15 mouse cellular contexts compared by ENCODE assay signal in genomic region chr14:24234411-24234810, GRCm38 (mm10). TPM values are rescaled to one million over a fixed set of nuclear protein-coding genes. Genes with fewer than 3 reads are reported as not detected.
DNase-seq lines count a peak whose midpoint lies in the region; ATAC-seq and TF ChIP-seq lines count a peak whose summit lies in the region.
"Had no signal": no experiment of that assay in that cellular context is flagged by ENCODE, and none has a peak within 500 bp of the region (broad histone marks: within the 10 kb centered on the region; RNA-seq: fewer than 3 reads in every experiment).

No protein-coding gene starts in this region.

- DNase-seq in lung, adult 18-20 months = peak; percentile 36 to 57
- no peak for DNase-seq in lung, adult 2 months
- peak; percentile 72 for DNase-seq in brain, adult 2 months (ENCODE audit: low read depth, low spot score)
- peak; percentile 94 for DNase-seq in kidney, adult 9 months
- no peak for DNase-seq in adrenal gland, adult (ENCODE audit: inconsistent age in 2 of 2, low spot score in 1 of 2)
- DNase-seq: adrenal gland, adult 2 months; cerebellum, adult 11 months; gastrocnemius, postnatal 25 days; thymus, postnatal 36 days had no signal

- no peak for TF ChIP-seq POLR2A in lung, adult 2 months (IDR thresholded peaks at IDR 0.05; ENCODE audit: borderline replicate concordance, extremely low read depth, low read depth, low read length)

- H3K4me2 ChIP-seq in stomach, embryonic 16.5 days (ENCODE audit: low read depth, low read length) = no peak overlapping the region
- no peak overlapping the region for H3K4me2 ChIP-seq in forebrain, embryonic 15.5 days (replicated peaks)
- H3K4me2 ChIP-seq: heart, embryonic 13.5 days had no signal

- H3K4me3 ChIP-seq in lung, adult 2 months (replicated peaks; ENCODE audit: extremely low read depth, low read depth, low read length) = no peak overlapping the region
- no peak overlapping the region for H3K4me3 ChIP-seq in stomach, embryonic 16.5 days (replicated peaks; ENCODE audit: low read length)
- no peak overlapping the region for H3K4me3 ChIP-seq in forebrain, embryonic 15.5 days
- H3K4me3 ChIP-seq: heart, embryonic 13.5 days had no signal

- no peak overlapping the region for H3K27ac ChIP-seq in stomach, embryonic 16.5 days (ENCODE audit: low read length)
- H3K27ac ChIP-seq in forebrain, embryonic 15.5 days (replicated peaks) = no peak overlapping the region
- H3K27ac ChIP-seq: heart, embryonic 13.5 days; macrophage had no signal

- no peak for TF ChIP-seq CTCF in lung, adult 2 months (IDR thresholded peaks at IDR 0.05; ENCODE audit: insufficient read depth, low read length)

- H3K9ac ChIP-seq in stomach, embryonic 16.5 days (ENCODE audit: low read length) = no peak overlapping the region
- H3K9ac ChIP-seq in forebrain, embryonic 15.5 days (replicated peaks) = no peak overlapping the region
- H3K9ac ChIP-seq: heart, embryonic 13.5 days had no signal

- 34% methylated on average over 2 of the region's 2 CpGs for WGBS in lung, adult 2 months
- WGBS in stomach, embryonic 16.5 days = 38% methylated on average over 2 of the region's 2 CpGs
- WGBS in forebrain, embryonic 15.5 days = 50% methylated on average over 2 of the region's 2 CpGs

- ATAC-seq in stomach, embryonic 16.5 days (ENCODE audit: insufficient read depth, low FRiP score) = peak; percentile 29; the same call in 1 of the 2 replicates
- ATAC-seq in forebrain, embryonic 15.5 days (replicated peaks) = no peak

- H3K27me3 ChIP-seq in stomach, embryonic 16.5 days (ENCODE audit: control insufficient read depth, insufficient read depth, low read length) = no peaks in the 10 kb centered on the region
- no peaks in the 10 kb centered on the region for H3K27me3 ChIP-seq in forebrain, embryonic 15.5 days
- H3K27me3 ChIP-seq: heart, embryonic 13.5 days had no signal

- H3K36me3 ChIP-seq in stomach, embryonic 16.5 days (ENCODE audit: control insufficient read depth, insufficient read depth, low read length) = no peaks in the 10 kb centered on the region
- no peaks in the 10 kb centered on the region for H3K36me3 ChIP-seq in forebrain, embryonic 15.5 days
- H3K36me3 ChIP-seq: heart, embryonic 13.5 days had no signal

- H3K4me1 ChIP-seq in lung, adult 2 months (ENCODE audit: control insufficient read depth, insufficient read depth, low read length) = peaks cover 5% of the 10 kb centered on the region; the same call in 1 of the 2 replicates
- H3K4me1 ChIP-seq in stomach, embryonic 16.5 days (ENCODE audit: control insufficient read depth, insufficient read depth, low read length) = peaks cover 27% of the 10 kb centered on the region
- no peaks in the 10 kb centered on the region for H3K4me1 ChIP-seq in forebrain, embryonic 15.5 days

- H3K9me3 ChIP-seq in stomach, embryonic 16.5 days (replicated peaks; ENCODE audit: control insufficient read depth, low read length) = no peaks in the 10 kb centered on the region
- H3K9me3 ChIP-seq in forebrain, embryonic 15.5 days = no peaks in the 10 kb centered on the region
- H3K9me3 ChIP-seq: heart, embryonic 13.5 days had no signal

RNA-seq across cellular contexts. Expression of gene Dlg5, which starts 11.3 kb away (rescaled TPM):
- polyA plus RNA-seq in lung, adult 2 months (2012; rRNA removed) = 31.7 and 35.3 TPM in 2 replicates
- polyA plus RNA-seq in stomach, embryonic 16.5 days (2015; fragmentation: Nextera tagmentation; extraction: Ambion mirVana) = 12.3 and 12.4 TPM in 2 replicates
- polyA plus RNA-seq in forebrain, embryonic 15.5 days (2015; fragmentation: Nextera tagmentation; extraction: Ambion mirVana) = 17.3 and 18.8 TPM in 2 replicates

RNA-seq across cellular contexts. Expression of gene E330034G19Rik, which starts 58.6 kb away (rescaled TPM):
- not detected in 2 replicates for polyA plus RNA-seq in lung, adult 2 months (2012; rRNA removed)
- not detected in 2 replicates for polyA plus RNA-seq in stomach, embryonic 16.5 days (2015; fragmentation: Nextera tagmentation; extraction: Ambion mirVana)
- polyA plus RNA-seq in forebrain, embryonic 15.5 days (2015; fragmentation: Nextera tagmentation; extraction: Ambion mirVana) = not detected in 2 replicates
- polyA plus RNA-seq: adrenal gland, adult 2 months; heart, embryonic 13.5 days; intestine, embryonic 14.5 days; limb, embryonic 11.5 days; macrophage had no signal

Comparison
In these comparisons a context has a peak if more than half of its experiments do, and no peak if none do; other contexts are left out.
1. DNase-seq: peak in lung, adult 18-20 months (2 of 2), brain, adult 2 months (single experiment) and kidney, adult 9 months (single experiment); none in lung, adult 2 months (single experiment) and adrenal gland, adult (0 of 2).